Mouse (Mus musculus): ENCODE data around the gene Gucy2c.

GRCm38 (mm10) chr6:136653331-136653730 is 128.2 kb downstream of the Gucy2c start:
- TF ChIP-seq CTCF (IDR thresholded peaks at IDR 0.05; ENCODE audit: low read depth): no peak
- no peak for TF ChIP-seq EP300 (IDR thresholded peaks at IDR 0.05; ENCODE audit: low read depth)

Measured in liver, embryonic 14.5 days (tissue).